Mouse (Mus musculus): ENCODE data around the gene Gpr182.

The Gpr182 gene

DNA sequence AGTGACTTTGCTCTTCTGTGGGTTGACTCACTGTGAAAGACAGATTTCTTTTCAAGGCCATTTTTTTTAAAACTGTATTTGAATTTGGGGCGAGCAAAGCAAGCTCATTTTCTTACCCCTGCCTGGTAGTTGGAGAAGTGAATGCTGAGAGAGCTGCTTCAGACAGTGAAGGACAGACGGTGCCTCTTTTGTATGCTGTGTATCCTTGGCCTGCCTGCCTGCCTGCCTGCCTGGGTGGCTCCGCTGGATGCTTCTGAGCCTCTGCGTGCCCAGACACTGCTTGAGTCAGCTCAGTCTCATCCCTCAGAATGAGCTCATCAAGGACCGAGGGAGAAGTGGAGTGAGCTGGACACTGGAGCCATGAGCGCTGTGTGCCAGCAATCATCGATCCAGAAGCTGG, 52.6 kb downstream of the Gpr182 start:
- no peak for DNase-seq (ENCODE audit: low read depth, low spot score)
